Mouse (Mus musculus) kidney, adult 2 months (tissue): ENCODE data around the gene Ahcyl2.

ENCODE experiments used
- CTCF ChIP-seq: fragments of 200-500 bp; conservative IDR thresholded peaks from 2 replicates; pipeline ENCODE4 v1.5.1; 2011; ENCODE audit warnings: low read depth, mild to moderate bottlenecking, control low read depth, low read length, moderate library complexity, mixed read lengths; ENCODE audit not compliant: insufficient read depth, insufficient read length
- POLR2A ChIP-seq: fragments of 200-500 bp; IDR thresholded peaks from one replicate; pipeline ENCODE4 v1.6.1; 2011; ENCODE audit warnings: low read depth, low read length, control low read depth

DNA sequence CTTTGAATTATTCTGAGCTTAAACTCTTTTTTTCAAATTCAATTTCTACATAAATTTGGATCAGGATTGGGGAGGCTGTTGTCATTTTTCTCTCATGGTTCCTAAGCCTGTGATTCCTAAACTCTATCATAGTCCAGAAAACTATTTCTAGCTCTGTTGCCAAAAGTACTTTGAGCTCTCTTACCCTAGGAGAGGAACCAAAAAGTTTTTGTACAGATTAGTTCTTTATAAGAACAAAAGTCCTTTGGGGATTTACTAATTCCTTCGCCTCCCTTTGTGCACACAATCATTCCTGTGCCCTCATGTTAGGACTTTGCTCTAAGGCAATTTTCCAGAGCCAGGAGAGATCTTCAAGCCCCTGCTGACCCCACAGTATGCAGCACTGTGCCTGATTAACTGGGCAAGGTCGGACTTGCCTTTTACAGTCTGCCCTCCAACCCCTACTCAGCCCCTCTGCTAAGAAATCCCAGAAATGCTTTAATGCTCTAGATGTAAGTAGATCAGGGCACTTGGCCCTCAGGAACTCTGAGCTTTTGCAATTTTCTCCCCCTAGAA is 100.6 kb downstream of the Ahcyl2 start:
- no peak for TF ChIP-seq CTCF
- no peak for TF ChIP-seq POLR2A
